In genomic region chr7:47132180-47132930, GRCm38 (mm10) we compare ENCODE assay signal across 8 mouse cellular contexts. TPM values are rescaled to one million over a fixed set of nuclear protein-coding genes. Genes with fewer than 3 reads are reported as not detected.
A peak's percentile ranks its signal among the peaks of the same experiment; 100 is the strongest.
DNase-seq lines count a peak whose midpoint lies in the region; ATAC-seq and TF ChIP-seq lines count a peak whose summit lies in the region.

No protein-coding gene starts in this region.

- H3K27ac ChIP-seq in embryonic facial prominence, embryonic 11.5 days (replicated peaks; ENCODE audit: low read depth, low read length): no peak overlapping the region
- H3K27ac ChIP-seq in hindbrain, embryonic 11.5 days (ENCODE audit: low read depth, low read length): peak overlapping the region; percentile 78
- H3K27ac ChIP-seq in midbrain, postnatal 0 days (ENCODE audit: low read depth, low read length): peak overlapping the region; percentile 90

- H3K4me2 ChIP-seq in embryonic facial prominence, embryonic 11.5 days (ENCODE audit: low read depth, low read length): peak overlapping the region; percentile 99
- peak overlapping the region; percentile 58 for H3K4me2 ChIP-seq in hindbrain, embryonic 11.5 days (replicated peaks; ENCODE audit: low read depth, low read length)
- peak overlapping the region; percentile 77 for H3K4me2 ChIP-seq in midbrain, postnatal 0 days (ENCODE audit: low read depth, low read length, poor library complexity, severe bottlenecking)

- no peaks in the 10 kb centered on the region for H3K9me3 ChIP-seq in embryonic facial prominence, embryonic 11.5 days (replicated peaks; ENCODE audit: control insufficient read depth, low read length)
- H3K9me3 ChIP-seq in hindbrain, embryonic 11.5 days (ENCODE audit: control insufficient read depth, low read length): no peaks in the 10 kb centered on the region
- no peaks in the 10 kb centered on the region for H3K9me3 ChIP-seq in midbrain, postnatal 0 days (ENCODE audit: low read length)

- peak; percentile 83 for ATAC-seq in embryonic facial prominence, embryonic 11.5 days (replicated peaks; ENCODE audit: insufficient number of reproducible peaks, low FRiP score, low TSS enrichment, low read depth)
- peak; percentile 92 for ATAC-seq in hindbrain, embryonic 11.5 days (ENCODE audit: low FRiP score)
- peak; percentile 89 for ATAC-seq in midbrain, postnatal 0 days (ENCODE audit: low FRiP score)

- H3K9ac ChIP-seq in embryonic facial prominence, embryonic 11.5 days (replicated peaks; ENCODE audit: low read length): peak overlapping the region; percentile 62
- H3K9ac ChIP-seq in hindbrain, embryonic 11.5 days (ENCODE audit: low read depth, low read length): peak overlapping the region; percentile 79
- H3K9ac ChIP-seq in midbrain, postnatal 0 days (replicated peaks; ENCODE audit: low read length, poor library complexity, severe bottlenecking): peak overlapping the region; percentile 75

- TF ChIP-seq CTCF in midbrain, postnatal 0 days (IDR thresholded peaks at IDR 0.05): peak; percentile 67

- intact Hi-C loops in left cerebral cortex, postnatal 14 days (cut with DNase I): loop anchor here (5.0 kb wide), 2 partner anchors 50 to 175 kb away; partner anchors contain the start of gene Uevld

- peak overlapping the region; percentile 62 for H3K4me3 ChIP-seq in embryonic facial prominence, embryonic 11.5 days (ENCODE audit: low read depth, low read length)
- peak overlapping the region; percentile 54 for H3K4me3 ChIP-seq in hindbrain, embryonic 11.5 days (ENCODE audit: low read depth, low read length)
- H3K4me3 ChIP-seq in midbrain, postnatal 0 days (ENCODE audit: low read depth, low read length): peak overlapping the region; percentile 67

- DNase-seq in adrenal gland, adult (ENCODE audit: inconsistent age in 2 of 2, low spot score in 1 of 2): peak; percentile 18 to 69
- DNase-seq in adrenal gland, adult 8-10 months: no peak
- peak; percentile 29 for DNase-seq in adrenal gland, adult 2 months
- DNase-seq in embryonic facial prominence, embryonic 11.5 days (ENCODE audit: low spot score): peak; percentile 67
- DNase-seq in hindbrain, embryonic 11.5 days (ENCODE audit: low spot score): peak; percentile 82
- peak; percentile 65 to 74 for DNase-seq in left cerebral cortex, postnatal 14 days (ENCODE audit: low spot score in 2 of 2)
- DNase-seq in midbrain, postnatal 0 days (ENCODE audit: low spot score): peak; percentile 82
- DNase-seq in c-Kit-positive CD71-positive TER-119-positive erythroid progenitor cells, embryonic 14.5 days (ENCODE audit: low spot score): no peak

- under 1% methylated on average over 64 of the region's 65 CpGs for WGBS in embryonic facial prominence, embryonic 11.5 days
- WGBS in hindbrain, embryonic 11.5 days: under 1% methylated on average over 60 of the region's 65 CpGs
- 0% methylated on average over 52 of the region's 65 CpGs for WGBS in midbrain, postnatal 0 days

- H3K36me3 ChIP-seq in embryonic facial prominence, embryonic 11.5 days (replicated peaks; ENCODE audit: control insufficient read depth, insufficient read depth, low read depth, low read length): no peaks in the 10 kb centered on the region
- H3K36me3 ChIP-seq in hindbrain, embryonic 11.5 days (ENCODE audit: control insufficient read depth, insufficient read depth, low read length): no peaks in the 10 kb centered on the region
- H3K36me3 ChIP-seq in midbrain, postnatal 0 days (ENCODE audit: insufficient read depth, low read length): no peaks in the 10 kb centered on the region

- peaks cover 37% of the 10 kb centered on the region for H3K27me3 ChIP-seq in embryonic facial prominence, embryonic 11.5 days (ENCODE audit: control insufficient read depth, insufficient read depth, low read length)
- H3K27me3 ChIP-seq in hindbrain, embryonic 11.5 days (ENCODE audit: control insufficient read depth, insufficient read depth, low read length): peaks cover 15% of the 10 kb centered on the region
- no peaks in the 10 kb centered on the region for H3K27me3 ChIP-seq in midbrain, postnatal 0 days (ENCODE audit: insufficient read depth, low read length)

- no peaks in the 10 kb centered on the region; the same call in 1 of the 2 replicates for H3K4me1 ChIP-seq in embryonic facial prominence, embryonic 11.5 days (ENCODE audit: control insufficient read depth, insufficient read depth, low read length)
- H3K4me1 ChIP-seq in hindbrain, embryonic 11.5 days (replicated peaks; ENCODE audit: control insufficient read depth, insufficient read depth, low read length): no peaks in the 10 kb centered on the region
- no peaks in the 10 kb centered on the region; the same call in 1 of the 2 replicates for H3K4me1 ChIP-seq in midbrain, postnatal 0 days (ENCODE audit: insufficient read depth, low read length)

RNA-seq across cellular contexts. Expression of gene Ptpn5, which starts 1.1 kb away (rescaled TPM):
- 1 to 10 TPM in 3 of 4 experiments, under 1 TPM in 1; 0.68 to 3.3 (median 1.7) TPM for total RNA-seq in adrenal gland, adult 8-10 months (2022)
- under 1 TPM; 0.41 to 0.66 TPM for total RNA-seq in adrenal gland, adult 2 months (2021)
- 0.18 and 0.35 TPM in 2 replicates for polyA plus RNA-seq in adrenal gland, adult 2 months (2012; rRNA removed)
- 2.5 and 4.6 TPM in 2 replicates for polyA plus RNA-seq in embryonic facial prominence, embryonic 11.5 days (2014; fragmentation: Nextera tagmentation; extraction: Ambion mirVana)
- 27.9 and 28.2 TPM in 2 replicates for polyA plus RNA-seq in hindbrain, embryonic 11.5 days (2014; fragmentation: Nextera tagmentation; extraction: Ambion mirVana)
- 100 to 1,000 TPM; 129 to 131 TPM for total RNA-seq in left cerebral cortex, postnatal 14 days (2021)
- total RNA-seq in midbrain, postnatal 0 days (2014; rRNA removed): 114 and 124 TPM in 2 replicates
- polyA plus RNA-seq in midbrain, postnatal 0 days (2015; fragmentation: Nextera tagmentation; extraction: Ambion mirVana): 187 and 195 TPM in 2 replicates

Comparison
In these comparisons a context has a peak if more than half of its experiments do, and no peak if none do; other contexts are left out.
1. DNase-seq: peak in adrenal gland, adult (2 of 2), adrenal gland, adult 2 months (single experiment), embryonic facial prominence, embryonic 11.5 days (single experiment), hindbrain, embryonic 11.5 days (single experiment), left cerebral cortex, postnatal 14 days (2 of 2) and midbrain, postnatal 0 days (single experiment); none in adrenal gland, adult 8-10 months (single experiment) and c-Kit-positive CD71-positive TER-119-positive erythroid progenitor cells, embryonic 14.5 days (single experiment).
2. RNA of gene Ptpn5, which starts 1.1 kb away (total RNA-seq): 129 to 131 TPM in left cerebral cortex, postnatal 14 days and 114 to 124 TPM in midbrain, postnatal 0 days; 0.68 to 3.3 TPM in adrenal gland, adult 8-10 months and 0.41 to 0.66 TPM in adrenal gland, adult 2 months; every median in the first group is over 10 times any median in the second.
3. Peak in every context shown above with its lines, with median percentiles within 50 percentile points of each other: ATAC-seq, H3K4me2 ChIP-seq, H3K4me3 ChIP-seq and H3K9ac ChIP-seq.